Mouse (Mus musculus): ENCODE measurements at regions not wholly inside any gene's neighbourhood (a gene's known extent, or its start where the extent isn't known, plus 50 kb on each side); places are given as distances from the start of the nearest gene placed in this dataset.
A peak's percentile ranks its signal among the peaks of the same experiment; 100 is the strongest.

- no peak for DNase-seq
Observed at GRCm38 (mm10) chr2:148558365-148558764, 114.0 kb upstream of the Nxt1 start.

- DNase-seq: no peak
Observed at GRCm38 (mm10) chr2:148551207-148551606, 107.8 kb upstream of the Cd93 start.

- no peak for DNase-seq
Observed at GRCm38 (mm10) chr2:148549618-148550017, 106.3 kb upstream of the Cd93 start.

- no peak for DNase-seq
Observed at GRCm38 (mm10) chr2:148542340-148542739, 99.0 kb upstream of the Cd93 start.

GRCm38 (mm10) chr2:148537914-148538510 is 94.6 kb upstream of the Cd93 start:
- DNase-seq: no peak

GRCm38 (mm10) chr2:148537251-148537650 is 93.9 kb upstream of the Cd93 start:
- no peak for DNase-seq

- DNase-seq: no peak
Observed at GRCm38 (mm10) chr2:148536608-148537007, 93.2 kb upstream of the Cd93 start.

GRCm38 (mm10) chr2:148535562-148536180 is 92.3 kb upstream of the Cd93 start:
- peak; percentile 55 for DNase-seq

- DNase-seq: no peak
Observed at GRCm38 (mm10) chr2:148532051-148532450, 88.7 kb upstream of the Cd93 start.

GRCm38 (mm10) chr2:148530546-148530945 is 87.2 kb upstream of the Cd93 start:
- DNase-seq: no peak

- no peak for DNase-seq
Observed at GRCm38 (mm10) chr2:148529900-148530299, 86.5 kb upstream of the Cd93 start.

GRCm38 (mm10) chr2:148527755-148528154 is 84.4 kb upstream of the Cd93 start:
- DNase-seq: no peak

- DNase-seq: no peak
Observed at GRCm38 (mm10) chr2:148525496-148525895, 82.1 kb upstream of the Cd93 start.

GRCm38 (mm10) chr2:148523401-148523800 is 80.0 kb upstream of the Cd93 start:
- no peak for DNase-seq

GRCm38 (mm10) chr2:148522936-148523335 is 79.6 kb upstream of the Cd93 start:
- no peak for DNase-seq

- no peak for DNase-seq
Observed at GRCm38 (mm10) chr2:148521966-148522575, 78.7 kb upstream of the Cd93 start.

- DNase-seq: no peak
Observed at GRCm38 (mm10) chr2:148520291-148520690, 76.9 kb upstream of the Cd93 start.

GRCm38 (mm10) chr2:148519689-148520290 is 76.4 kb upstream of the Cd93 start:
- DNase-seq: no peak

- no peak for DNase-seq
Observed at GRCm38 (mm10) chr2:148517906-148518305, 74.5 kb upstream of the Cd93 start.

- no peak for DNase-seq
Observed at GRCm38 (mm10) chr2:148510008-148510681, 66.8 kb upstream of the Cd93 start.

- no peak for DNase-seq
Observed at GRCm38 (mm10) chr2:148509357-148509756, 66.0 kb upstream of the Cd93 start.

- DNase-seq: no peak
Observed at GRCm38 (mm10) chr2:148507523-148507922, 64.2 kb upstream of the Cd93 start.

- DNase-seq: no peak
Observed at GRCm38 (mm10) chr2:148506966-148507365, 63.6 kb upstream of the Cd93 start.
